Mouse (Mus musculus): ENCODE results near the gene Sephs1. TPM values are rescaled to one million over a fixed set of nuclear protein-coding genes. Genes with fewer than 3 reads are reported as not detected.
"Not testable (repeated sequence)": the region's sequence is repeated elsewhere in the genome, so short reads cannot be mapped to it uniquely, and the experiment has no call there.

Gene Sephs1
- total RNA-seq, 2 experiments from 2014 or later: 19.0 to 19.9 TPM

- Histone ChIP-seq H3K4me3 (no peak overlapping the region), H3K27ac (no peak overlapping the region)
- no peak for TF ChIP-seq CTCF (IDR thresholded peaks at IDR 0.05)
- no peak for DNase-seq (ENCODE audit: extremely low spot score in 1 of 2, low spot score in 2 of 2)
- intact Hi-C loops (cut with DNase I): no loop called here
These were observed 53.2 kb downstream of the Sephs1 start for GRCm38 (mm10) chr2:4934516-4934915.

DNA sequence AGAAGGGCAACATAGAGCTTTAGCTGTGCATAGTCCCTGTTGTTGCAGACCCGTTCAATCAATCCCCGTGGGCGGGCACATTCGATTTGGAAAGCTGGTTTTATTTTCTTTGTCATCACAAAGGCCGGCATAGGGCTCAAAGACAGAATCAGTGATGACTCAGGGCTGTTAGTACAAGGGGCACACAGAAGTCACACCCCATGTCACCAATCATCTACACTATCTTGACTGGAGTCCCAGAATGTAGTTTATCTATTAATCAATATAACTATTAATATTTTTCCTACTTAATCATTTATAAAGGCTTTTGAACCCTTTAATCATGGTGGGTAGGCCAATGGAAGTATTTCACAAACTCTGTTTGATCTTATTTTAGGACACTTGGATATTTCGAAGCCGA lies 56.6 kb downstream of the Sephs1 start:
- intact Hi-C loops (cut with DNase I): no loop called here
- Histone ChIP-seq H3K27ac (no peak overlapping the region), H3K4me3 (no peak overlapping the region)
- DNase-seq (ENCODE audit: extremely low spot score in 1 of 2, low spot score in 2 of 2): no peak
- TF ChIP-seq CTCF (IDR thresholded peaks at IDR 0.05): no peak

DNA sequence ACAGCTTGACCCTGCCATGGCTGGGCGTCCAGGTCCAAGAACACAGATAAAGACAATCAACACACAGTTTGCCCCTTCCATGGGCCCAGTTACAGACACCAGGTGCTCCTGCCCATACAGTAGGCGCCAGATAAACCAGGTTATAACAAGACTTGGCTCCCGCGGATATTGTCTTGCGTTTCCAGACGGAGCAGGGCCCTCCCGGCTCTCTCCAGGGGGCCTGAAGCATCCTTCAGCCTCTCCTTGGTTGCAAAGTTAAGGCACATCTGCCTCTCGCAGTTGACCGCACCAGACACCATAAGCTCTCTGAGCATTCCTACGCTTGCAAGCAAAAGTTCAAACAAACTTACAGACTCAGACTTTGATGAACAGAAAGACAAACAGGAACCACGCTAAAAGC lies 59.5 kb downstream of the Sephs1 start:
- Histone ChIP-seq H3K4me3 (no peak overlapping the region), H3K27ac (no peak overlapping the region)
- no peak for TF ChIP-seq CTCF (IDR thresholded peaks at IDR 0.05)
- intact Hi-C loops (cut with DNase I): no loop called here
- no peak for DNase-seq (ENCODE audit: extremely low spot score in 1 of 2, low spot score in 2 of 2)

GRCm38 (mm10) chr2:4949691-4950090 lies 68.3 kb downstream of the Sephs1 start:
- DNase-seq (ENCODE audit: extremely low spot score in 1 of 2, low spot score in 2 of 2); H3K27ac ChIP-seq; intact Hi-C loops (cut with DNase I); H3K4me3 ChIP-seq: not testable (repeated sequence)

DNA sequence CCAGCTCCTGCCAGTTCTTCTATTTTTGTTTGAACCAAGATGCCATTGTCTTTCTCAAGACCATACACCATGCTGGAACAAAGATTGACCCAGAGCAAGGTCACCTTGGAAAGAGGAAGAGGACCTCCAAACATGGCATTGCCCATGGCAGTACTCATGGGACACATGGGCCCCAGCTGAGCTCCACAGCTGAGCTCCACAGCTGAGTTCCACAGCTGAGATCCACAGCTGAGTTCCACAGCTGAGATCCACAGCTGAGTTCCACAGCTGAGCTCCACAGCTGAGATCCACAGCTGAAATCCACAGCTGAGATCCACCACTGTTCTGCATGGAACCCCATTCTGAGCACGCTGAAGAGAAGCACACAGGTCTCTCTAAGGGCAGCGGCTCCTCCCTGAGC lies 69.6 kb downstream of the Sephs1 start:
- Histone ChIP-seq H3K4me3 (no peak overlapping the region), H3K27ac (no peak overlapping the region)
- intact Hi-C loops (cut with DNase I): no loop called here
- no peak for DNase-seq (ENCODE audit: extremely low spot score in 1 of 2, low spot score in 2 of 2)
- no peak for TF ChIP-seq CTCF (IDR thresholded peaks at IDR 0.05)

GRCm38 (mm10) chr2:4954216-4954760 lies 72.9 kb downstream of the Sephs1 start:
- no peak overlapping the region for H3K27ac ChIP-seq
- DNase-seq (ENCODE audit: extremely low spot score in 1 of 2, low spot score in 2 of 2): no peak
- TF ChIP-seq CTCF (IDR thresholded peaks at IDR 0.05): no peak
- H3K4me3 ChIP-seq: no peak overlapping the region
- intact Hi-C loops (cut with DNase I): no loop called here

DNA sequence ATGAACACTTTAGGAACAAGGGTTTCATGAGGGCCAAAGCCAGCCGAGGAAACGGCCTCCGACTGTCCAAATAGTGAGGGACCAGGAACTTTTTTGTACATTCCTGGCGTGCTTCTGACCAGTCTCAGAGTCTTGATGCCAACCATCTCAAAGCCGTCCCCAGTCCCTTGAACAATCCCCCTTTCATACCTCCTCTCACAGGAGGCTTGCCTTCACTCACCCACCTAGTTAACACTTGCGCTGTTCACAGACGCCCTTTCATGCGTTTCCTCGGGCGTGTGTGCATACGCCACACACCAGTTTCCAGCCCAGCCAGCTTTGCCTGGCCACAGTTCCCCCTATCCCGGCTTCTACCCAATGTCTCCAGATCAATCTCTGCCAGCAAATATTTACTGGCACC lies 76.7 kb downstream of the Sephs1 start:
- DNase-seq (ENCODE audit: extremely low spot score in 1 of 2, low spot score in 2 of 2): no peak
- intact Hi-C loops (cut with DNase I): no loop called here
- H3K27ac ChIP-seq: no peak overlapping the region
- no peak overlapping the region for H3K4me3 ChIP-seq
- TF ChIP-seq CTCF (IDR thresholded peaks at IDR 0.05): no peak

Other genes starting within 250 kb of the Sephs1 start
- gene Prpf18, start 229.5 kb upstream of the Sephs1 start, total RNA-seq (2021): 10 to 100 TPM; 50.3 to 52.5 TPM
- 1 to 10 TPM; 2.6 to 3.0 TPM for gene Bend7, start 163.7 kb upstream of the Sephs1 start, total RNA-seq (2021)
- gene Phyh, start 37.5 kb downstream of the Sephs1 start, total RNA-seq (2021): 100 to 1,000 TPM in 1 of 2 experiments, 10 to 100 TPM in 1; 97.0 to 103 TPM
- gene Ucma, start 94.6 kb downstream of the Sephs1 start, total RNA-seq (2021): 1 to 10 TPM in 1 of 2 experiments, under 1 TPM in 1; 0.65 to 2.0 TPM
- gene Mcm10, start 131.2 kb downstream of the Sephs1 start, total RNA-seq (2021): 1 to 10 TPM in 1 of 2 experiments, under 1 TPM in 1; 0.72 to 1.2 TPM
- gene Optn, start 182.5 kb downstream of the Sephs1 start, total RNA-seq (2021): 10 to 100 TPM; 16.7 to 20.4 TPM